Mouse (Mus musculus) neural tube, embryonic 10.5 days (tissue): ENCODE measurements around the gene Gm7579.
"Not testable (repeated sequence)": the region's sequence is repeated elsewhere in the genome, so short reads cannot be mapped to it uniquely, and the experiment has no call there.

ENCODE experiments used
- DNase-seq: peaks from one replicate; pipeline ENCODE4 v3.0.0-alpha.2; 2017; ENCODE audit warnings: low spot score; ENCODE audit errors: extremely low spot score

Gene Gm7579

GRCm38 (mm10) chr7:142211559-142211958, at the start of gene Gm7579:
Gene Gm7579, plus strand, starts transcription at chr7:142211859.
- no peak for DNase-seq

GRCm38 (mm10) chr7:142165639-142166038, 46.0 kb upstream of the Gm7579 start, which contains the start of gene Gm4553:
Gene Gm4553, minus strand, starts transcription at chr7:142165739.
- not testable (repeated sequence) for DNase-seq

GRCm38 (mm10) chr7:142169836-142170235, 41.8 kb upstream of the Gm7579 start:
- DNase-seq: no peak

- DNase-seq: not testable (repeated sequence)
Observed at GRCm38 (mm10) chr7:142175905-142176304, 35.8 kb upstream of the Gm7579 start, which contains the start of gene Krtap5-2. Gene Krtap5-2, minus strand, starts transcription at chr7:142176005.

- no peak for DNase-seq
Observed at GRCm38 (mm10) chr7:142178685-142179084, 33.0 kb upstream of the Gm7579 start.

- DNase-seq: no peak
Observed at GRCm38 (mm10) chr7:142181021-142181420, 30.6 kb upstream of the Gm7579 start.

- DNase-seq: no peak
Observed at GRCm38 (mm10) chr7:142188156-142188555, 23.5 kb upstream of the Gm7579 start.

GRCm38 (mm10) chr7:142190289-142190688, 21.4 kb upstream of the Gm7579 start, which contains the start of gene Gm10153:
Gene Gm10153, minus strand, starts transcription at chr7:142190389.
- DNase-seq: no peak

- DNase-seq: no peak
Observed at GRCm38 (mm10) chr7:142198748-142199147, 12.9 kb upstream of the Gm7579 start.

GRCm38 (mm10) chr7:142201064-142201463, 10.6 kb upstream of the Gm7579 start, which contains the start of gene Krtap5-3:
Gene Krtap5-3, plus strand, starts transcription at chr7:142201364.
- DNase-seq: no peak

GRCm38 (mm10) chr7:142205488-142205887, 6.2 kb upstream of the Gm7579 start:
- no peak for DNase-seq

GRCm38 (mm10) chr7:142206891-142207290, 4.8 kb upstream of the Gm7579 start:
- DNase-seq: not testable (repeated sequence)

- DNase-seq: not testable (repeated sequence)
Observed at GRCm38 (mm10) chr7:142212136-142212535, 477 bp downstream of the Gm7579 start.

- DNase-seq: no peak
Observed at GRCm38 (mm10) chr7:142224518-142224917, 12.9 kb downstream of the Gm7579 start.

GRCm38 (mm10) chr7:142229871-142230270, 18.2 kb downstream of the Gm7579 start, which contains the start of gene Krtap5-5:
Gene Krtap5-5, minus strand, starts transcription at chr7:142229971.
- not testable (repeated sequence) for DNase-seq

- no peak for DNase-seq
Observed at GRCm38 (mm10) chr7:142231540-142231939, 19.9 kb downstream of the Gm7579 start.

- no peak for DNase-seq
Observed at GRCm38 (mm10) chr7:142240978-142241377, 29.3 kb downstream of the Gm7579 start, which contains the start of gene Gm40460. Gene Gm40460, minus strand, starts transcription at chr7:142241078.

GRCm38 (mm10) chr7:142249824-142250223, 38.2 kb downstream of the Gm7579 start:
- DNase-seq: peak; percentile 21

- peak; percentile 18 for DNase-seq
Observed at GRCm38 (mm10) chr7:142255517-142255916, 43.9 kb downstream of the Gm7579 start.

- not testable (repeated sequence) for DNase-seq
Observed at GRCm38 (mm10) chr7:142258254-142258653, 46.6 kb downstream of the Gm7579 start, which contains the start of gene Gm2431. Gene Gm2431, minus strand, starts transcription at chr7:142258354.
